Mouse (Mus musculus): ENCODE results near the gene Arnt.
"Not testable (repeated sequence)": the region's sequence is repeated elsewhere in the genome, so short reads cannot be mapped to it uniquely, and the experiment has no call there.

Gene Arnt

DNA sequence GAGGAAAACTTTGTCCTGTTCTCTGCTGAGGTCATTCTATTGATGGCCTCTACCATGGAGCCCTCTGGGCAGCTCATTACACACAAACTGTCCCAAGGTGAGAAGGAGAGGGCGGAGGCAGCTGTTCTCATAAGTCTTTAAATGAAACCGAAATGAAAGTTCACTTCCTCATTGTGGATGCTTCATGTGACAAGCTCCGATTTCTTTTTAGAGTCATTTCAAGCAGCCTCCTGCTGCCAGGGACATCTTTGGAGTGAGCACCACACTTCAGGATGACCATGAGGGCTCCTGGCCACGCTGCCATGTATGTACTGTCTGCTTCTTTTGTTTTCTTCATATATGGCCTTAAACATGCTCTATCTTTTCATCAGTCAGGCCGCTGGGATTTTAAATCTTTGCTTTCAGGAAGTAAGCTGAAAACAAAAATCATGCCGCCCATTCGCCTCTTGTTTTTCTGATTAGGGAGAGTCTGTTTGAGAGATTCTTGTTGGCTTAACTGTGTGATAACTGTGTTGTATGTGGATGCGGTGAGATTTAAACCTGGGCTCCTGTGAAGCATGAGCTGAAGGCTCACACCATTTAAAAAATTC is 92.5 kb downstream of the Arnt start, which contains the start of gene Ctss:
Gene Ctss, plus strand, starts transcription at position 165 of the 590 bp plus-strand sequence.
- DNase-seq (ENCODE audit: extremely low spot score, low spot score), result no peak

DNA sequence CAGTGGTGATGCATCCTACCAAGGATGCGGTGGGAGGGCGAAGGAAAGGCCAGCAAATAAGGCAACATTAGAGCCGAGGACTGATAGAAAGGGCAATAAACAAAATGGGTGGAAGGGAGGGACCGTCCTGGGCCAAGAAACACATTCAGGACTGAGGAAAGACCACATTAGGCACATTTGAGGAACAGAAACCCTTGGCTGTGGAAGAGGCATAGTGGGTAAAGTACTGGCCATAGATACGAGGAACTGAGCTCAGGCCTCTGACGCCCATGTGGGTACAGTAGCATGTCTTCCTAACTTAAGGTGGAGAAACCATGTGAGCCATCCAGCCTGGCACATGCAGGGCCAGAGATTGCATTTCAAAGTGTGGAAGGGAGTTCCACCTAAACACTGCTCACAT is 95.6 kb downstream of the Arnt start:
- no peak for DNase-seq (ENCODE audit: extremely low spot score, low spot score)

DNA sequence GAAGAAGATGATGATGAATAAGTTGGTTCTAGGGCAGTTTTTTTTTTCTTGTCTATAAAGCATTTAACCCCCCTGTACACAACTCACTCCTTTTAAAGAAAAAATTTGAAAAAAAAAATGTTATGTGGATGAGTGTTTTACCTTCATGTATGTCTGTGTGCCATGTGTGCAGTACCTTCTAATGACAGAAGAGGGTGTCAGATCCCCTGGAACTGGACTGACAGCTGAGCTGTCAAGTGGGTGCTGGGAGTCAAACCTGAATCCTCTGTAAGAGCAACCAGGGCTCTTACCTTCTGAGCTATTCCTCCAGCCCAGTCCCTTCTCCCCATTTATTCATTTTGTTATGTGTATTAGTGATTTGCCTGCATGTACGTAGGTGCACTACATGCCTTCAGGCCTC is 96.8 kb downstream of the Arnt start:
- no peak for DNase-seq (ENCODE audit: extremely low spot score, low spot score)

DNA sequence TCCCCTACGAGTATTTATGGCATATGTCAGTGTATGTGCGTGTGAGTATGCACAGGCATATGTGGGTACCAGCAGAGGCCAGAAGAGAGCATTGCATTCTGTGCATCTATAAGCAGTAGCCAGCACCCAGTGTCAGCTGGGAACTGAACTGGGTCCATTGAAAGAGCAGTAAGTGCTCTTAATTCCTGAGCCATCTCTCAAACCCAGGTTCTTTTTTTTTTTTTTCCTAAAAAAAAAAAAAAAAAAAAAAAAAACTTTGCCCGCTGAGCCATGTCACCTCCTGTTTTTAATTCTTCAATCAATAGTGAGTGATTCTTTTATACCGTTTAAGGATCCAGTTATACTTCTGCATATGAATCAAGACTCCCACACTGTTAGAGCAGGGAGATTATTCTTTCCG is 99.2 kb downstream of the Arnt start:
- DNase-seq (ENCODE audit: extremely low spot score, low spot score), result no peak

DNA sequence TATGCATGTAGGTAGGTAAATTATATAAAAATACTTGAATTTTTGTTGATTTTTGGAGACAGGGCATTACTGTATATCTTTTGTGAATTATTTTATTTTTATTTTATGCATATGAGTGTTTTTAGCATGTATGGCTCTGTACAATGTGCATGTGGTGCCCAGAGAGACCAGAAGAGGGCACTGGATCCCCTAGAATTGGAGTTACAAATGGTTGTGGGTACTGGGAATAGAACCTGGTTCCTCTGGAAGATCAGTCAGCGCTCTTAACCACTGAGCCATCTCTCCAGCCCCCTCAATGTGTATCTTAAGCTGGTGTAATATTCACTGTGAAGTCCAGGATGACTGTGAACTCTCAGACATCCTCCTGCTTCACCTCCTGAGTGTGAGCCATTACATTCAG is 100.7 kb downstream of the Arnt start:
- DNase-seq (ENCODE audit: extremely low spot score, low spot score), result no peak

DNA sequence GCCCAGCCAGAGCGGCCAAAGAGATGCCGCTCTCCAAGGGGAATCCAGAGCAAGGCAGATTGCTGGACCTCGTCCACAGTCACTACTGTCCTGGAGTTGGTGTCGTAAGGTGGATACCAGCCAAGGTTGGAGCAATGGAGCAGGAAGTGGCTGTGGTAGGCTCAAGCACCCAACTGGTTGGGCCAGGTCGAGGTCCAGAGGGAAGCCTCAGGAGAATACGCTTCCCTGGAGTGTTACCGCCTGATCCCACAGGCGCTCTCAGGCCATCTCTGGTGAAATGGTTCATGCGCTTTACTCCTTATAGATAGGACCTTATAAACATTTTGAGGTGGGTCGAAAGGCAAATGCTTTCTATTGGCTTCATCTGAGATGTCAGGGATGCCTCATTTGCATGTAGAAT is 104.7 kb downstream of the Arnt start:
- DNase-seq (ENCODE audit: extremely low spot score, low spot score), result no peak

DNA sequence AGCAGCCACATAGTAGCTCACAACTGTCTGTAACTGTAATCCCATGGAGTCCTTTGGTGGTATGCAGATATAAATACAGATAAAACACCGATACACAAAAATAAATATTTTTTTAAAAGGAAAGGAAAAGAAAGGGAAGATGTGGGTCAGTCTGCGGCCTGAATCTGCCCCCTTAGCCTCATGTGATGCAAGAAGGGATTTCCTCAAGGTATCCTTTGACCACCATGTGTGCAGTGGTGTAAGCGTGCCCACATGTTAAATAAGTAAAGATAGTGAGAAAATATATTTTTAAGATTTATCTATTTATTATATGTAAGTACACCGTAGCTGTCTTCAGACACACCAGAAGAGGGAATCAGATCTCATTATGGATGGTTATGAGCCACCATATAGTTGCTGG is 105.6 kb downstream of the Arnt start:
- no peak for DNase-seq (ENCODE audit: extremely low spot score, low spot score)

DNA sequence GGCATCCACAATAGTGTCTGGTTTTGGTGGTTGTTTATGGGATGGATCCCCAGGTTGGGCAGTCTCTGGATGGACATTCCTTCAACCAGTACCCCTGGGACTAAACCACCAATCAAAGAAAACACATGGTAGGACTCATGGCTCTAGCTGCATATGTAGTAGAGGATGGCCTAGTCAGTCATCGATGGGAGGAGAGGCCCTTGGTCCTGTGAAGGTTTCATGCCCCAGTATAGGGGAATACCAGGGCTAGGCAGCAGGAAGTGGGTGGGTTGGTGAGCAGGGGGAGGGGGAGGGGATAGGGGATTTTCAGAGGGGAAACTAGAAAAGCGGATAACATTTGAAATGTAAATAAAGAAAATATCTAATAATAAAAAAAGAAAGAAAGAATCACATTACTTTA is 107.0 kb downstream of the Arnt start:
- not testable (repeated sequence) for DNase-seq (ENCODE audit: extremely low spot score, low spot score)

DNA sequence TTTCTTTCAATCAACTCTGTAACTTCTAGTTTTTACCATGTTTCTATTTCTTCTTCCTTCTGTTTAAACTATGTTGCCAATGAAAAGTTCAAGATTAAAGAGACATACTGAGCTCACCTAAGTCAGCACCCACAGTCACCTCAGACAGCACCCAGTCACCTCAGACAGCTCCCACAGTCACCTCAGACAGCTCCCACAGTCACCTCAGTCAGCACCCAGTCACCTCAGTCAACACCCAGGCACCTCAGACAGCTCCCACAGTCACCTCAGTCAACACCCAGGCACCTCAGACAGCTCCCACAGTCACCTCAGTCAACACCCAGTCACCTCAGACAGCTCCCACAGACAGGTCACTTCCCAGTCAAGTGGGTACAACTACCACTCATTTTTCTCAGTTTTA is 108.0 kb downstream of the Arnt start:
- no peak for DNase-seq (ENCODE audit: extremely low spot score, low spot score)

DNA sequence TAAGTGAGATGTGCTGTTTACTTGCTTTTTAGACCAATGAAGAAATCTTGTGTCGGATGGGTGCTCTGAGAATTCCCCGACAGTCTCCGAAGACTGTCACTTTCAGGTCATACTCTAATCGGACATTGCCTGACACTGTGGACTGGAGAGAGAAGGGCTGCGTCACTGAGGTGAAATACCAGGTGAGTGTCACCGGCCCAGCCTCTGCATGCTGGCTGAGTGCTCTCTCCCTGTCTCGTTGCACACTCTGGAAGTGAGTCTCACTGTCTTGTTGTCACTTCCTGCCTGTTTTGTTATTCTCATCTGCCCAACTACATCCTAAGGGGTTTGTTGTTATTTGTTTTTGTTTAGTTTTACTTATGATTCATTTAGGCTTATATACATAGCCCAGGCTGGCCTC is 108.8 kb downstream of the Arnt start:
- no peak for DNase-seq (ENCODE audit: extremely low spot score, low spot score)
